Mouse (Mus musculus): ENCODE data around the gene Znrd1as. TPM values are rescaled to one million over a fixed set of nuclear protein-coding genes. Genes with fewer than 3 reads are reported as not detected.

Gene Znrd1as
- 5.5 and 6.3 TPM in 2 replicates for polyA plus RNA-seq (2014; fragmentation: Nextera tagmentation; extraction: Ambion mirVana)

DNA sequence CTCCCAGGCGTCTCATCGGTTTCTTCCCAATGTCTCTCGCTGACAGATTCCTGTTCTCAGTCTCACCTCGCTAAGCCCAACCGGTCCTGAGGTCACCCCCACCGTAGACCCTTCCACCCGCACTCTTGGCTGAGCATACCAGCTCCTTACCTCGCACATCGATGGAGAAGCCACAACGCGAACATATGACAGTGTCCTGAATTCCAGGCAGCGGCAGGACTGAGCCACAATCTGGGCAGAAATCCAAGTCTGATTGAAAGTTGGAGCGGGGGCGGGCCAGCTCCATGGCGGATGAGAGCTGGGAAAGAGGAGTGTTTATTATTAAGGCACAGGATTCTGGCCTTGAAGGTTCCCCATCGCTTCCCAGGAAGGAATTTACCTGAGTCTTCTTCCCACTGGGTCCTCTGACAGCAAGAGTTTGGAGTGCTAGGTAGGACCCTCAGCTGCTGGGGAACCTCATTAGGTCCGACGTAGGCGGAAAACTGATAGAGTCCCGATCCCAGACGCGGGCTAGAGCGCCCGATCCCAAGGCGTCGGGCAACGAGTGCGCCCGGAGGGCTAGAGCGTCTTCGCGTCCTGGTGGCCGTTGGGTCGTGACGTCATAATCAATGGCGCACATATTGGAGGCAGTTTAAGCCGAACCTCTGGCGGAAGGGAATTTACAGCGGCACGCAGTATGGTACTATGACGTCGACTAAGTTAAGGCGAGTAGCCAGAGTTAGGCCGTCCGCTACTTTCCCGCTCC is at the start of gene Znrd1as, which contains the start of gene Znrd1:
TSS of gene Znrd1as (plus strand) at position 594 of the 745 bp plus-strand sequence.
TSS of gene Znrd1 (minus strand) at position 561 of the 745 bp plus-strand sequence.
- Histone ChIP-seq H3K36me3 (ENCODE audit: control insufficient read depth, insufficient read depth, low read length) (peaks cover 18% of the 10 kb centered on the region), H3K4me1 (ENCODE audit: control insufficient read depth, insufficient read depth, low read length) (peaks cover 9% of the 10 kb centered on the region), H3K9me3 (replicated peaks; ENCODE audit: control insufficient read depth, low read length) (no peaks in the 10 kb centered on the region), H3K27ac (ENCODE audit: low read depth, low read length) (peak within 1 kb of the TSS; percentile 68), H3K27me3 (replicated peaks; ENCODE audit: control insufficient read depth, insufficient read depth, low read length) (no peaks in the 10 kb centered on the region), H3K9ac (ENCODE audit: low read length) (peak within 1 kb of the TSS; percentile 83), H3K4me3 (ENCODE audit: low read depth, low read length) (peak within 1 kb of the TSS; percentile 65), H3K4me2 (ENCODE audit: low read length) (peak within 1 kb of the TSS; percentile 75)
- ATAC-seq (peak; percentile 98), DNase-seq (ENCODE audit: low spot score) (peak; percentile 99)
- under 1% methylated on average over 46 of the region's 46 CpGs for WGBS

DNA sequence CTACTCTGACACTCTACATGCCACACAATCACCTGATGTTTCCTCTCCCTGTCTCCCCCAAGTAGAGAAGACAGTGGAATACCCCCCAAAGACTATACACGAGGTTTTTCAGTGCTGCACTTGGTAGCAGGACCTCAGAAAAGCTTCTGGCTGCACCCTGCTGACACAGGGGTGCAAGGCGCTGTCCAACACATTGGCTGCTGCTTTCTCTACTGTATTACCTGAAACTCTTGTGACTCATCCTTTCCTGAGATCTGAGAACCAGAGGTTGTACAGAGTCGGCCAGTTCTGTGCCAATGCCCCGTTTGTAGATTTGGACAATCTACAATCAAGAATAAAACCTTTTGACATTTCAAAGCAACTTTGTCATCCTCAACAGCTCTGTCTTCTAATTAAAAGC is 48.6 kb upstream of the Znrd1as start:
- Histone ChIP-seq H3K4me3 (ENCODE audit: low read depth, low read length) (no peak overlapping the region), H3K4me1 (ENCODE audit: control insufficient read depth, insufficient read depth, low read length) (no peaks in the 10 kb centered on the region), H3K9ac (ENCODE audit: low read length) (no peak overlapping the region), H3K4me2 (ENCODE audit: low read length) (no peak overlapping the region), H3K27ac (ENCODE audit: low read depth, low read length) (no peak overlapping the region), H3K27me3 (replicated peaks; ENCODE audit: control insufficient read depth, insufficient read depth, low read length) (no peaks in the 10 kb centered on the region), H3K36me3 (ENCODE audit: control insufficient read depth, insufficient read depth, low read length) (no peaks in the 10 kb centered on the region), H3K9me3 (replicated peaks; ENCODE audit: control insufficient read depth, low read length) (no peaks in the 10 kb centered on the region)
- no peak for ATAC-seq
- no peak for DNase-seq (ENCODE audit: low spot score)
- 63% methylated on average over 4 of the region's 4 CpGs for WGBS

DNA sequence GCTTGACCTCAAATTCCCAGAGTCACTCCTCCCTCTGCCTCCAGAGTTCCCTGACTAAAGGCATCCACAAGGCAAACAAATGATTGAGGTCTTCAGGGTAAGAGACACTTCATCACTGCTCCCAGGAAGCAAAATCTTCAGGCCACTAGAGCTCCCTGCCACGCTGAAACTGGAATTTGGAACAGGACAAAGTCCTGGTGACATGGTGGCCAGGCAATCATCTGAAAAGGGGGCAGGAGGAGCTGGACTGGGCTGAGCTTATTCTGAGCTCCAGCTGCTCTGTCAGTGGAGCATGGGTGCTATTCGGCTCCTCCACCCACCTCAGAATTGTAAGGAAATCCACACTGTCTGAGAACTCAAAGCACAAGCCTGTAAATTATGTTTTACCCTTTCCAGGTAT is 46.4 kb upstream of the Znrd1as start:
- H3K4me3 ChIP-seq (ENCODE audit: low read depth, low read length), result no peak overlapping the region
- H3K4me2 ChIP-seq (ENCODE audit: low read length), result no peak overlapping the region
- no peak overlapping the region for H3K9ac ChIP-seq (ENCODE audit: low read length)
- H3K27me3 ChIP-seq (replicated peaks; ENCODE audit: control insufficient read depth, insufficient read depth, low read length), result no peaks in the 10 kb centered on the region
- H3K9me3 ChIP-seq (replicated peaks; ENCODE audit: control insufficient read depth, low read length), result no peaks in the 10 kb centered on the region
- no peak for DNase-seq (ENCODE audit: low spot score)
- 81% methylated on average over 2 of the region's 2 CpGs for WGBS
- H3K36me3 ChIP-seq (ENCODE audit: control insufficient read depth, insufficient read depth, low read length), result no peaks in the 10 kb centered on the region
- no peak for ATAC-seq
- H3K27ac ChIP-seq (ENCODE audit: low read depth, low read length), result no peak overlapping the region
- H3K4me1 ChIP-seq (ENCODE audit: control insufficient read depth, insufficient read depth, low read length), result no peaks in the 10 kb centered on the region

GRCm38 (mm10) chr17:36914108-36914507 is 44.3 kb upstream of the Znrd1as start:
- H3K27me3 ChIP-seq (replicated peaks; ENCODE audit: control insufficient read depth, insufficient read depth, low read length), result no peaks in the 10 kb centered on the region
- H3K4me2 ChIP-seq (ENCODE audit: low read length), result no peak overlapping the region
- WGBS, result 18% methylated on average over 2 of the region's 2 CpGs
- H3K36me3 ChIP-seq (ENCODE audit: control insufficient read depth, insufficient read depth, low read length), result no peaks in the 10 kb centered on the region
- no peaks in the 10 kb centered on the region for H3K9me3 ChIP-seq (replicated peaks; ENCODE audit: control insufficient read depth, low read length)
- DNase-seq (ENCODE audit: low spot score) (peak; percentile 88), ATAC-seq (0 out of 2 replicates have a peak, but pooled peaks have one; percentile 34)
- no peaks in the 10 kb centered on the region for H3K4me1 ChIP-seq (ENCODE audit: control insufficient read depth, insufficient read depth, low read length)
- H3K4me3 ChIP-seq (ENCODE audit: low read depth, low read length), result no peak overlapping the region
- H3K27ac ChIP-seq (ENCODE audit: low read depth, low read length), result no peak overlapping the region
- H3K9ac ChIP-seq (ENCODE audit: low read length), result no peak overlapping the region

DNA sequence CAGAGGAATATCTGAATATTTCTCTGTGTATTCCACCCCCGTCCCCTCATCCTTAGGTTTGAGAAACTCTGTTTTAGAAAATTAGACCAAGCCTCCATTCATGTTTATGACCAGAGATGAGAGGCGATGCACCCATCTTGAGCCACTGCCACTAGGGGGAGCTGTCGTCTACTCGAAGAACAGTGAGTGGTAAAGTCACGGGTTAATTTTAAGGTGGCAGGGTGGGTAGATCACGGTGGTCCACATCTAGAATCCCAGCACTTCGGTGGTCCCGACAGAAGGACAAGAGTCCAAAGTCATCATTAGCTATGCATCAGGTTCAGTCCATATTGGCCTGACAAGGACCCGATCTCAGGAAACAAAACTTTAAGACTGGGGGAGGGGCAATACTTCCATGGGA is 43.3 kb upstream of the Znrd1as start:
- H3K36me3 ChIP-seq (ENCODE audit: control insufficient read depth, insufficient read depth, low read length), result no peaks in the 10 kb centered on the region
- peak; percentile 60 for DNase-seq (ENCODE audit: low spot score)
- no peaks in the 10 kb centered on the region for H3K4me1 ChIP-seq (ENCODE audit: control insufficient read depth, insufficient read depth, low read length)
- H3K9ac ChIP-seq (ENCODE audit: low read length), result no peak overlapping the region
- 15% methylated on average over 9 of the region's 9 CpGs for WGBS
- no peaks in the 10 kb centered on the region for H3K27me3 ChIP-seq (replicated peaks; ENCODE audit: control insufficient read depth, insufficient read depth, low read length)
- 0 out of 2 replicates have a peak, but pooled peaks have one; percentile 32 for ATAC-seq
- H3K4me2 ChIP-seq (ENCODE audit: low read length), result no peak overlapping the region
- H3K27ac ChIP-seq (ENCODE audit: low read depth, low read length), result no peak overlapping the region
- H3K4me3 ChIP-seq (ENCODE audit: low read depth, low read length), result no peak overlapping the region
- no peaks in the 10 kb centered on the region for H3K9me3 ChIP-seq (replicated peaks; ENCODE audit: control insufficient read depth, low read length)

GRCm38 (mm10) chr17:36920239-36920638 is 38.2 kb upstream of the Znrd1as start:
- H3K4me2 ChIP-seq (ENCODE audit: low read length), result no peak overlapping the region
- no peak overlapping the region for H3K4me3 ChIP-seq (ENCODE audit: low read depth, low read length)
- 57% methylated on average over 15 of the region's 15 CpGs for WGBS
- H3K27ac ChIP-seq (ENCODE audit: low read depth, low read length), result no peak overlapping the region
- no peak overlapping the region for H3K9ac ChIP-seq (ENCODE audit: low read length)
- no peaks in the 10 kb centered on the region for H3K36me3 ChIP-seq (ENCODE audit: control insufficient read depth, insufficient read depth, low read length)
- no peaks in the 10 kb centered on the region for H3K27me3 ChIP-seq (replicated peaks; ENCODE audit: control insufficient read depth, insufficient read depth, low read length)
- ATAC-seq (no peak), DNase-seq (ENCODE audit: low spot score) (no peak)
- H3K4me1 ChIP-seq (ENCODE audit: control insufficient read depth, insufficient read depth, low read length), result no peaks in the 10 kb centered on the region
- H3K9me3 ChIP-seq (replicated peaks; ENCODE audit: control insufficient read depth, low read length), result no peaks in the 10 kb centered on the region

- no peaks in the 10 kb centered on the region for H3K27me3 ChIP-seq (replicated peaks; ENCODE audit: control insufficient read depth, insufficient read depth, low read length)
- H3K4me2 ChIP-seq (ENCODE audit: low read length), result no peak overlapping the region
- no peaks in the 10 kb centered on the region for H3K36me3 ChIP-seq (ENCODE audit: control insufficient read depth, insufficient read depth, low read length)
- no peak overlapping the region for H3K27ac ChIP-seq (ENCODE audit: low read depth, low read length)
- ATAC-seq (no peak), DNase-seq (ENCODE audit: low spot score) (no peak)
- no peak overlapping the region for H3K4me3 ChIP-seq (ENCODE audit: low read depth, low read length)
- no peak overlapping the region for H3K9ac ChIP-seq (ENCODE audit: low read length)
- H3K4me1 ChIP-seq (ENCODE audit: control insufficient read depth, insufficient read depth, low read length), result no peaks in the 10 kb centered on the region
- WGBS, result 88% methylated on average over 4 of the region's 4 CpGs
- H3K9me3 ChIP-seq (replicated peaks; ENCODE audit: control insufficient read depth, low read length), result no peaks in the 10 kb centered on the region
Observed at GRCm38 (mm10) chr17:36922715-36923114, 35.7 kb upstream of the Znrd1as start.

- DNase-seq (ENCODE audit: low spot score), result no peak
- no peaks in the 10 kb centered on the region for H3K36me3 ChIP-seq (ENCODE audit: control insufficient read depth, insufficient read depth, low read length)
- H3K9ac ChIP-seq (ENCODE audit: low read length), result no peak overlapping the region
- no peaks in the 10 kb centered on the region for H3K27me3 ChIP-seq (replicated peaks; ENCODE audit: control insufficient read depth, insufficient read depth, low read length)
- H3K4me2 ChIP-seq (ENCODE audit: low read length), result no peak overlapping the region
- no peak overlapping the region for H3K4me3 ChIP-seq (ENCODE audit: low read depth, low read length)
- no peak overlapping the region for H3K27ac ChIP-seq (ENCODE audit: low read depth, low read length)
- ATAC-seq, result no peak
- H3K4me1 ChIP-seq (ENCODE audit: control insufficient read depth, insufficient read depth, low read length), result no peaks in the 10 kb centered on the region
- no peaks in the 10 kb centered on the region for H3K9me3 ChIP-seq (replicated peaks; ENCODE audit: control insufficient read depth, low read length)
- 62% methylated on average over 4 of the region's 4 CpGs for WGBS
Observed at GRCm38 (mm10) chr17:36923491-36923890, 34.9 kb upstream of the Znrd1as start.

DNA sequence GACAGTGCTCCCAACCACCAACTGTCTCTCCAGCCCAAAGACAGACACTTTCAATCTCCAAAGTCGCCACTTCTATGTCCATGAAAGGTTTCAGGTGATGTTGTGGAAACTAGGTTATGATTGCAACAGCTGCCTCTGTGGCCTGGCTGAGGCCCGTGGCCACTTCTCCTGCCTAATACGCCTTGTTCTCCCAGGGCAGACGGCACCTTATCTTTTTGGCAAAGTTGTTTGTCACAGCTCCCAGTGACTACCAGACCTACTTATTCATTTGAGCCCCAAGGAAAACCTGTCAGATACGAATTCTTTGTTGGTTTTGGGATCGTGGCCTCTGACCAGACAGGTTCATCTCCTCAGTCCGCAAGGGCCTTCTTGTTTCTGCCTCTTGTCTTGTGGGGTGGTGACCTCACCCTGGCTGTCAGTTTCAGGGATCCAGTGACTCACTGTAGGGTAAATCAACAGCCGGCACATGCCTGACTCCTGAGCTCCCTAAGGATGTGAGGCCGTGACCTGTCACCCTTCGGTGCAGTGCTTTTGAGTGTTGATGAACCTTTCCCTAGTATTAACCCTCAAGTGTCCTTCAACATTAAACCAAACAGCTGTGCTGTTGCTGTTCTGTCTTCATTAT is 30.8 kb upstream of the Znrd1as start:
- ATAC-seq (no peak), DNase-seq (ENCODE audit: low spot score) (no peak)
- Histone ChIP-seq H3K9ac (ENCODE audit: low read length) (no peak overlapping the region), H3K9me3 (replicated peaks; ENCODE audit: control insufficient read depth, low read length) (no peaks in the 10 kb centered on the region), H3K4me3 (ENCODE audit: low read depth, low read length) (no peak overlapping the region), H3K27ac (ENCODE audit: low read depth, low read length) (no peak overlapping the region), H3K4me1 (ENCODE audit: control insufficient read depth, insufficient read depth, low read length) (no peaks in the 10 kb centered on the region), H3K4me2 (ENCODE audit: low read length) (no peak overlapping the region), H3K36me3 (ENCODE audit: control insufficient read depth, insufficient read depth, low read length) (no peaks in the 10 kb centered on the region), H3K27me3 (replicated peaks; ENCODE audit: control insufficient read depth, insufficient read depth, low read length) (no peaks in the 10 kb centered on the region)
- WGBS, result 71% methylated on average over 10 of the region's 10 CpGs
